Mouse (Mus musculus) heart, postnatal 0 days (tissue): ENCODE results near the gene Lrrc66. TPM values are rescaled to one million over a fixed set of nuclear protein-coding genes. Genes with fewer than 3 reads are reported as not detected.
"Not testable (repeated sequence)": the region's sequence is repeated elsewhere in the genome, so short reads cannot be mapped to it uniquely, and the experiment has no call there.

Experiments used
- ATAC-seq: fragments of 200-750 bp; cut with Nextera tagmentation; 2 replicates; pipeline ENCODE4 v1.8.0; 2017; ENCODE audit warnings: low read depth, moderate number of reproducible peaks, moderate library complexity; ENCODE audit not compliant: insufficient read depth
- DNase-seq: peaks from one replicate; pipeline ENCODE4 v3.0.0-alpha.2; 2016; ENCODE audit warnings: low spot score
- H3K27ac ChIP-seq: fragments of 300-500 bp; sonication (generic); 2 replicates; pipeline ENCODE4 v1.5.1; 2014; ENCODE audit warnings: low read depth, mild to moderate bottlenecking
- H3K27me3 ChIP-seq: fragments of 300-500 bp; sonication (generic); 2 replicates; pipeline ENCODE4 v1.6.1; 2014; ENCODE audit warnings: low read length, mixed read lengths; ENCODE audit not compliant: control insufficient read depth, insufficient read depth
- H3K36me3 ChIP-seq: fragments of 300-500 bp; sonication (generic); replicated peaks from 2 replicates; pipeline ENCODE4 v1.6.1; 2014; ENCODE audit warnings: low read length, mixed read lengths; ENCODE audit not compliant: control insufficient read depth, insufficient read depth
- H3K4me1 ChIP-seq: fragments of 300-500 bp; sonication (generic); 2 replicates; pipeline ENCODE4 v1.6.1; 2014; ENCODE audit warnings: antibody characterized with exemption; ENCODE audit not compliant: control insufficient read depth, insufficient read depth
- H3K4me2 ChIP-seq: fragments of 300-500 bp; sonication (generic); 2 replicates; pipeline ENCODE4 v1.6.1; 2014; ENCODE audit warnings: low read depth, mild to moderate bottlenecking, low read length, moderate library complexity
- H3K4me3 ChIP-seq: fragments of 300-500 bp; sonication (generic); 2 replicates; pipeline ENCODE4 v1.5.1; 2014; ENCODE audit warnings: low read depth, low read length
- H3K9ac ChIP-seq: fragments of 300-500 bp; sonication (generic); replicated peaks from 2 replicates; pipeline ENCODE4 v1.6.1; 2014; ENCODE audit warnings: low read depth, low read length, mixed read lengths
- H3K9me3 ChIP-seq: fragments of 300-500 bp; sonication (generic); replicated peaks from 2 replicates; pipeline ENCODE4 v1.6.1; 2016; ENCODE audit warnings: low read length; ENCODE audit not compliant: control insufficient read depth
- CTCF ChIP-seq: IDR thresholded peaks from 2 replicates; pipeline ENCODE4 v1.5.1; 2016; ENCODE audit warnings: antibody characterized with exemption, control low read depth, low read depth
- EP300 ChIP-seq: IDR thresholded peaks from 2 replicates; pipeline ENCODE4 v1.6.1; 2016; ENCODE audit warnings: antibody characterized with exemption, low read depth
- WGBS: fragments of 180-500 bp; shearing (Covaris S2); extraction: QIAGEN DNeasy Blood & Tissue Kit; methylation state at CpG from one replicate; pipeline ENCODE4 v1.1.7; 2014; 5-methylcytosine and 5-hydroxymethylcytosine counted together
- polyA plus RNA-seq: library from polyadenylated mRNA; unstranded; fragments of >200 nt; fragmentation: Nextera tagmentation; extraction: Ambion mirVana; gene quantifications from 2 replicates; pipeline ENCODE4 v1.2.1, GENCODE M21; 2015
- total RNA-seq: library from RNA; depleted of rRNA; stranded (reverse); fragments of >200 nt; gene quantifications from 2 replicates; pipeline ENCODE4 v1.2.3, GENCODE M21; 2014; ENCODE audit warnings: low replicate concordance

Lrrc66 gene
- total and polyA plus RNA-seq, 2 experiments from 2014 or later, result 0.07 TPM; not detected in 1

DNA sequence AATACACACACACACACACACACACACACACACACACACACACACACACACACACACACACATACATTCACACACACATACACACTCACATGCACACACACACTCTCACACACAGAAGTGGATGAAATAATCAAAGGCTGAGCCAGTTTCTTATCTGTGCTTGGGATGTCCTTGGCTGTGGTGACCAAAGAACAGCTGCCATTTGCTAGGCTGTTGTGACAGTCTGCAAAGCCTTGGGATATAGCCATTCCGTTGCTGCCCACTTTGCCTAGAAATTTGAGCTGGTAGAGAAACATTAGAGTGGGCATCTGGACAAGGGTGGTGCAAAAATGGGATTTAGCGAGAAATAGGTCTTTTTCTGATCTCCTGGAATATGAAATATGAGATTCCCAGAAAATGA is 32.3 kb downstream of the Lrrc66 start:
- DNase-seq (peak; percentile 16), ATAC-seq (no peak; the same call in 1 of the 2 replicates)
- Histone ChIP-seq H3K4me2 (no peak overlapping the region), H3K27me3 (no peaks in the 10 kb centered on the region), H3K9ac (no peak overlapping the region), H3K27ac (no peak overlapping the region), H3K4me3 (no peak overlapping the region), H3K9me3 (no peaks in the 10 kb centered on the region), H3K36me3 (no peaks in the 10 kb centered on the region), H3K4me1 (no peaks in the 10 kb centered on the region)
- WGBS, result 61% methylated on average over 2 of the region's 2 CpGs
- no peak for TF ChIP-seq EP300
- TF ChIP-seq CTCF, result no peak

DNA sequence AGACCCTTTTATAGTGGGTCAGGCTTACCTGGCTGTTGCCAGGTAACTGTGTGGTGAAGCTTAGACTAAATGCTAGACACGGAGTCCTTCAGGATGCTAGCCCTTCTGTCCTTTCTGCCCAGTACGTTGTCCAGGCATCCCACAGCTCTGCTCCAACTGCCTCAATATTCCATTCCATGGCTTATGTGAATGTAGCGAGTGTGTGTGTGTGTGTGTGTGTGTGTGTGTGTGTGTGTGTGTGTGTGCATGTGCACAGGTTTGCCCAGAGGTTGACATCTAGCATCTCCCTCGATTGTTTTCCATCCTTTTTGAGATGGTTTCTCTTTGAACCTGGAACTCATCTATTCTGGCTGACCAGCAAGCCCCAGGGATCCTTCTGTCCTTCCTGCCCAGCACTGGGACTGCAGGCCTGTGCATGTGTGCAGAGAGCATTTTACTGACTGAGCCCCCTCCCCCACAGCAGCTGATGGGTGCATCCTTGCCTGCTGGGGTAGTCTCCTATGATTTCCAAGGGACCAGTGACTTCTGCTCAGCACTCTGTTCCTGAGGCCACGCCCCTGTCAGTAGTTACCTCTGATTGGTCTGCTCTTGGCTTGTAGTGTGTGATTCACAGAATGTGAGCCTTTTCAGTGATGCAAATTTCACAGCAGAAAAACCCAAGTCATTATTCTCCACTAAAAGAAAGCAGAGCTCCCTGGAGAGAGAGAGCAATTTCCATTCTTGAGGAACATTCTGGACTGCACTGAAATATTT is 33.2 kb downstream of the Lrrc66 start:
- Histone ChIP-seq H3K27ac (no peak overlapping the region), H3K4me1 (no peaks in the 10 kb centered on the region), H3K9ac (no peak overlapping the region), H3K4me2 (no peak overlapping the region), H3K27me3 (no peaks in the 10 kb centered on the region), H3K36me3 (no peaks in the 10 kb centered on the region), H3K9me3 (no peaks in the 10 kb centered on the region), H3K4me3 (no peak overlapping the region)
- TF ChIP-seq CTCF, result no peak
- no peak for TF ChIP-seq EP300
- no peak for ATAC-seq
- DNase-seq, result no peak
- WGBS, result 68% methylated on average over 5 of the region's 5 CpGs

DNA sequence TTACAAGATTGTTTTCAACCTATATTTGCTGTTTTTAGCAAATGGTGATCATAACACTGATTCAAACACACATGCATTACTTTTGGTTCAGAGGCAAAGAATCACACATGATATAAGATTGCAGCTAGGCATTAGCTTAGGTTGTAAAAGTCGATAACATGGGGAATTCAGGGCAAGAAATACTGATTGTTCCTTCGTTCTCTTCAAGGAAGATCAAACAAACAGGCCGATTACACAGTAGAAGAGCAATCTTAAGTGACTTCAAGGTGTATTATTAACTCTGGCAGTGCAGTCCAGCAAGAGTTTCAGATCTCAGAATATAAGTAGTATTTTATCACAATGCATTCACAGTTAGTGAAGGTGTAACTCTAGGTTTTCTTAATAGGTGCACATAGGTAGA is 45.2 kb downstream of the Lrrc66 start:
- H3K27ac ChIP-seq, result no peak overlapping the region
- no peak for ATAC-seq
- H3K4me3 ChIP-seq, result no peak overlapping the region
- DNase-seq, result no peak
- TF ChIP-seq EP300 (no peak), CTCF (no peak)
- no peaks in the 10 kb centered on the region for H3K9me3 ChIP-seq
- H3K4me2 ChIP-seq, result no peak overlapping the region
- no peaks in the 10 kb centered on the region for H3K27me3 ChIP-seq
- H3K4me1 ChIP-seq, result no peaks in the 10 kb centered on the region
- no peak overlapping the region for H3K9ac ChIP-seq
- WGBS, result 77% methylated on average over 3 of the region's 3 CpGs
- H3K36me3 ChIP-seq, result no peaks in the 10 kb centered on the region

DNA sequence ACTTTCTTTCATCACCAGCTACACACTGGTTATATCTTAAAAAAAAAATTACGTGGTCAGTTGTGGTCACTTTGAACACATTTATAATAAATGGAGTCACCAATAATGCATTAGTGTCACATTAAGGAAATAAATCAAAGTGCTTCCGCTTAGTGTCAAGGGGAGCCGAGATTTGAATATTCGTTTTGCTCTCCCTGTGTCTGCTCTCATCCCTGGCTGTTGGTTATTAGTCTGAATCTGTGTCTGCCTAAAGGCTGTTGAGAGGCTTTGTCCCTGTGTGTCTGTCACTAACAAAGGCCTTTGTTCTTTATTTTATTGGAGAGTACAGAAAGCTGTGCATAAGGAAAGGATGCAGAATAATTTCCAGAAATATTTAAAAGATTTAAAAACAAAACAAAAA is 45.7 kb downstream of the Lrrc66 start:
- TF ChIP-seq CTCF, result no peak
- TF ChIP-seq EP300, result no peak
- DNase-seq (no peak), ATAC-seq (no peak)
- Histone ChIP-seq H3K4me2 (no peak overlapping the region), H3K36me3 (no peaks in the 10 kb centered on the region), H3K9ac (no peak overlapping the region), H3K27ac (no peak overlapping the region), H3K27me3 (no peaks in the 10 kb centered on the region), H3K4me1 (no peaks in the 10 kb centered on the region), H3K4me3 (no peak overlapping the region), H3K9me3 (no peaks in the 10 kb centered on the region)
- WGBS, result 76% methylated on average over 4 of the region's 4 CpGs

DNA sequence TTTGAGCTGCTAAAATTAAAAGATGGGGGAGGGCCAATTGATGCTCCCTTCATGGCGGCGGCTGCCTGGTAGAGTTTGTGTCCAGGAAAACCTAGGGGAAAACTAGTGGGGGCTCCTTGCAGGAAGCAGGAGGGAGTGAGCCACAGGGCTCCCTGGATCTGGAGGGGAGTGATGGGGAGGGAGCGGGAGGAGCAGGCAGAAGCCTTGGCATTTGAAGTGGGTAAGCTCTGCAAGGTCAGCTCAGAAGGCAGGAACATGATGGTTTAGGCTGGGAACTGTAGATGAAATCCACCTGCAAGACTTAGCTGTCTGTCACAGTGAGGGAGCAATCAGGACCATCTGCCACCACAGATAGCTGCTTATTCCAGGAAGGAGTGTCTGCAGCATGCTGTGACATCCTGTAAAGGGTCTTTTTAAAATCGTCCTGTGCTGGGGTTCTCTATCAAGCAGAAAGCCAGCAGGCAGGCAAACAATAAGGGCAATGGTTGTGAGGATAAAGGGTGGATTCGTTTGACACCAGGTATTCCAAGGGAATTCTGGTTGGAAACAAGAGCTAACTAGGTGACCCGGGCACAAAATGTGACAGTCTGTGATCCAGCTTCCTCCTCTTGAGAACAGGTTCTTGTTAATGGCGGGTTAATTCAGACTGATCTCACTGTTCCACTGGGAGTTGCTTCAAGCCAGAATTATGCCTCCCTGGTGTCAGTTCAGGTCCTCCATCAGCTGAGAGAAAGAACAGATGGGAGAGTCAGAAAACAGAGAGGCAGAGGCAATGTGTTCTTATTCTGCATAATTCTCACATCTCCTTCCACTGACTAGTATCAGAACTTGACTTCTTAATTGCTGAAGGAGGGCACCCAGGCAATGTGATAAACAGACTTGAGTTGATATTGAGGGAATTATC is 46.9 kb downstream of the Lrrc66 start:
- Histone ChIP-seq H3K9me3 (no peaks in the 10 kb centered on the region), H3K36me3 (no peaks in the 10 kb centered on the region), H3K27me3 (no peaks in the 10 kb centered on the region), H3K4me1 (no peaks in the 10 kb centered on the region), H3K9ac (no peak overlapping the region), H3K4me2 (no peak overlapping the region), H3K27ac (no peak overlapping the region), H3K4me3 (no peak overlapping the region)
- no peak for ATAC-seq
- WGBS, result 38% methylated on average over 7 of the region's 7 CpGs
- no peak for TF ChIP-seq EP300
- no peak for TF ChIP-seq CTCF
- no peak for DNase-seq

DNA sequence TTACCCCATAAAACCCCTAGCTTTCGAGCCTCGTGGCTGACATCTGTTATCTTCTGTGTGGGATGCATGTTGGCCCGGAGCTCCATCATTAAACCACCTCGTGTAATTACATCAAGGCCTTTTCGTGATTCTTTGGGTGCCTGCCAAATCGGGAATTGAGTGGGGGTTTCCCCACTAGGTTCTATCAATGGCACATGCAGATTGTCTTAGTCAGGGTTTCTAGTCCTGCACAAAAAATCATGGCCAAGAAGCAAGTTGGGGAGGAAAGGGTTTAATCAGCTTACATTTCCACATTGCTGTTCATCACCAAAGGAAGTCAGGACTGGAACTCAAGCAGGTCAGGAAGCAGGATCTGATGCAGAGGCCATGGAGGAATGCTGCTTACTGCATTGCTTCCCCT is 48.3 kb downstream of the Lrrc66 start:
- not testable (repeated sequence) for H3K4me1 ChIP-seq, DNase-seq, H3K27ac ChIP-seq, ATAC-seq, H3K9ac ChIP-seq, H3K27me3 ChIP-seq, H3K4me2 ChIP-seq, H3K36me3 ChIP-seq, H3K9me3 ChIP-seq, H3K4me3 ChIP-seq
- WGBS, result 63% methylated on average over 6 of the region's 6 CpGs
